ENCODE assay signal across 9 mouse cellular contexts in genomic region chr8:79561269-79562063, GRCm38 (mm10).
DNase-seq lines count a peak whose midpoint lies in the region; ATAC-seq and TF ChIP-seq lines count a peak whose summit lies in the region.
"Had no signal": no experiment of that assay in that cellular context is flagged by ENCODE, and none has a peak within 500 bp of the region (broad histone marks: within the 10 kb centered on the region; RNA-seq: fewer than 3 reads in every experiment).

No protein-coding gene starts in this region.

- WGBS in lung, postnatal 0 days: 60% methylated on average over 9 of the region's 9 CpGs
- WGBS in hindbrain, embryonic 16.5 days: 66% methylated on average over 9 of the region's 9 CpGs
- WGBS in stomach, embryonic 15.5 days: 55% methylated on average over 9 of the region's 9 CpGs

- no peaks in the 10 kb centered on the region for H3K4me1 ChIP-seq in lung, postnatal 0 days (ENCODE audit: insufficient read depth, low read depth, low read length)
- H3K4me1 ChIP-seq in hindbrain, embryonic 16.5 days (ENCODE audit: control insufficient read depth, insufficient read depth, low read depth, low read length): no peaks in the 10 kb centered on the region
- peaks cover 4% of the 10 kb centered on the region; the same call in 1 of the 2 replicates for H3K4me1 ChIP-seq in stomach, embryonic 15.5 days

- H3K9ac ChIP-seq in lung, postnatal 0 days (replicated peaks; ENCODE audit: low read depth): no peak overlapping the region
- no peak overlapping the region for H3K9ac ChIP-seq in hindbrain, embryonic 16.5 days (ENCODE audit: low read depth, low read length)
- H3K9ac ChIP-seq in stomach, embryonic 15.5 days: no peak overlapping the region
- H3K9ac ChIP-seq: liver, embryonic 14.5 days had no signal

- no peak overlapping the region for H3K27ac ChIP-seq in lung, postnatal 0 days (ENCODE audit: low read length)
- peak overlapping the region; percentile 18; the same call in 1 of the 2 replicates for H3K27ac ChIP-seq in hindbrain, embryonic 16.5 days (ENCODE audit: low read depth, low read length)
- peak overlapping the region; percentile 83 for H3K27ac ChIP-seq in stomach, embryonic 15.5 days
- H3K27ac ChIP-seq: liver, embryonic 14.5 days had no signal

- no peak overlapping the region for H3K4me2 ChIP-seq in lung, postnatal 0 days (replicated peaks; ENCODE audit: low read depth, low read length)
- peak overlapping the region; percentile 17; the same call in 1 of the 2 replicates for H3K4me2 ChIP-seq in hindbrain, embryonic 16.5 days (ENCODE audit: low read length)
- H3K4me2 ChIP-seq in stomach, embryonic 15.5 days: peak overlapping the region; percentile 29

- TF ChIP-seq CTCF in lung, postnatal 0 days (IDR thresholded peaks at IDR 0.05): no peak

- no peaks in the 10 kb centered on the region for H3K27me3 ChIP-seq in lung, postnatal 0 days (replicated peaks; ENCODE audit: insufficient read depth, low read length)
- no peaks in the 10 kb centered on the region for H3K27me3 ChIP-seq in hindbrain, embryonic 16.5 days (replicated peaks; ENCODE audit: control insufficient read depth, insufficient read depth, low read length)
- no peaks in the 10 kb centered on the region for H3K27me3 ChIP-seq in stomach, embryonic 15.5 days (replicated peaks)

- no peaks in the 10 kb centered on the region for H3K9me3 ChIP-seq in lung, postnatal 0 days (ENCODE audit: low read length)
- no peaks in the 10 kb centered on the region for H3K9me3 ChIP-seq in hindbrain, embryonic 16.5 days (ENCODE audit: control insufficient read depth, low read length)
- no peaks in the 10 kb centered on the region for H3K9me3 ChIP-seq in stomach, embryonic 15.5 days

- peak; percentile 70 for DNase-seq in heart, adult 11 months
- DNase-seq in heart, postnatal 4 days: no peak
- no peak for DNase-seq in lung, postnatal 0 days (ENCODE audit: low spot score)
- no peak for DNase-seq in lung, postnatal 14 days
- DNase-seq in urinary bladder, postnatal 14 days (ENCODE audit: low spot score): no peak
- DNase-seq in thymus, postnatal 14 days: no peak

- peak; percentile 17; the same call in 1 of the 2 replicates for ATAC-seq in lung, postnatal 0 days
- peak; percentile 20; the same call in 1 of the 2 replicates for ATAC-seq in hindbrain, embryonic 16.5 days
- no peak for ATAC-seq in stomach, embryonic 15.5 days (ENCODE audit: insufficient read depth, low FRiP score, low read depth)

- H3K36me3 ChIP-seq in lung, postnatal 0 days (ENCODE audit: insufficient read depth, low read length): no peaks in the 10 kb centered on the region
- H3K36me3 ChIP-seq in hindbrain, embryonic 16.5 days (ENCODE audit: control insufficient read depth, insufficient read depth, low read length): no peaks in the 10 kb centered on the region
- H3K36me3 ChIP-seq in stomach, embryonic 15.5 days: no peaks in the 10 kb centered on the region

- H3K4me3 ChIP-seq in lung, postnatal 0 days (ENCODE audit: low read depth, low read length): no peak overlapping the region
- H3K4me3 ChIP-seq in hindbrain, embryonic 16.5 days (ENCODE audit: low read length): no peak overlapping the region
- no peak overlapping the region for H3K4me3 ChIP-seq in stomach, embryonic 15.5 days (replicated peaks)

- no peak for TF ChIP-seq EP300 in lung, postnatal 0 days (IDR thresholded peaks at IDR 0.05)
